Mouse (Mus musculus) forebrain, embryonic 12.5 days (tissue): ENCODE results near the gene Htr1f. TPM values are rescaled to one million over a fixed set of nuclear protein-coding genes. Genes with fewer than 3 reads are reported as not detected.

ENCODE experiments used
- ATAC-seq: fragments of 200-750 bp; cut with Nextera tagmentation; 2 replicates; pipeline ENCODE4 v1.8.0; 2017; ENCODE audit warnings: moderate TSS enrichment; ENCODE audit not compliant: low FRiP score
- H3K27ac ChIP-seq: fragments of 300-500 bp; sonication (generic); 2 replicates; pipeline ENCODE4 v1.5.1; 2016; ENCODE audit warnings: mild to moderate bottlenecking
- H3K27me3 ChIP-seq: fragments of 300-500 bp; sonication (generic); 2 replicates; pipeline ENCODE4 v1.6.1; 2016; ENCODE audit warnings: mild to moderate bottlenecking
- H3K36me3 ChIP-seq: fragments of 300-500 bp; sonication (generic); replicated peaks from 2 replicates; pipeline ENCODE4 v1.6.1; 2016; ENCODE audit warnings: mild to moderate bottlenecking
- H3K4me1 ChIP-seq: fragments of 300-500 bp; sonication (generic); 2 replicates; pipeline ENCODE4 v1.6.1; 2016
- H3K4me2 ChIP-seq: fragments of 300-500 bp; sonication (generic); 2 replicates; pipeline ENCODE4 v1.6.1; 2016; ENCODE audit warnings: mild to moderate bottlenecking, moderate library complexity
- H3K4me3 ChIP-seq: fragments of 300-500 bp; sonication (generic); replicated peaks from 2 replicates; pipeline ENCODE4 v1.5.1; 2016; ENCODE audit warnings: mild to moderate bottlenecking
- H3K9ac ChIP-seq: fragments of 300-500 bp; sonication (generic); 2 replicates; pipeline ENCODE4 v1.6.1; 2016; ENCODE audit warnings: mild to moderate bottlenecking
- H3K9me3 ChIP-seq: fragments of 300-500 bp; sonication (generic); 2 replicates; pipeline ENCODE4 v1.6.1; 2016
- whole genome bisulfite sequencing: fragments of 180-500 bp; shearing (Covaris S2); methylation state at CpG from one replicate; pipeline ENCODE4 v1.1.7; 2016; 5-methylcytosine and 5-hydroxymethylcytosine counted together
- polyA plus RNA-seq: library from polyadenylated mRNA; unstranded; fragments of >200 nt; fragmentation: Nextera tagmentation; extraction: Ambion mirVana; gene quantifications from 2 replicates; pipeline ENCODE4 v1.2.1, GENCODE M21; 2016

The Htr1f gene
- polyA plus RNA-seq, 1 experiment from 2014 or later, result 0.17 TPM

DNA sequence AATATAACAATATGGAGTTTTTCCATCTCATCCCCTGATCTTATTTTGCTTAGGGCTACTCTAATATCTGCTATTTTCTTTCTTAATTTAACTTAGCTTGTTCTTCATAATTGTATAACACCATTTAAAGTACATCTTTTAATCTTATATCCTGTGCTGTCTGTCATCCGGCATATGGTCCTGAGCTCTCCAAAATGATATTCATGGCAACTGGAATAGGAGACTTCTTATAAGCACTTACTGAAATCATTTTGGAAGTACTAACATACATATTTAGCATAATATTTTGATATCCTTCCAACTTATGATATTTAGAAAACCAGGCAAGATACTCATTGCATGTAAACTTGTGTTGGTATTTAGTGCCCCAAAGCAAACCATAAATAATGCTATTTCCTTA lies 86.9 kb downstream of the Htr1f start:
- Histone ChIP-seq H3K36me3 (no peaks in the 10 kb centered on the region), H3K4me1 (no peaks in the 10 kb centered on the region), H3K4me3 (no peak overlapping the region), H3K27me3 (no peaks in the 10 kb centered on the region), H3K4me2 (no peak overlapping the region), H3K27ac (no peak overlapping the region), H3K9ac (no peak overlapping the region), H3K9me3 (no peaks in the 10 kb centered on the region)
- 98% methylated on average over 1 of the region's 1 CpGs for WGBS
- ATAC-seq, result no peak

DNA sequence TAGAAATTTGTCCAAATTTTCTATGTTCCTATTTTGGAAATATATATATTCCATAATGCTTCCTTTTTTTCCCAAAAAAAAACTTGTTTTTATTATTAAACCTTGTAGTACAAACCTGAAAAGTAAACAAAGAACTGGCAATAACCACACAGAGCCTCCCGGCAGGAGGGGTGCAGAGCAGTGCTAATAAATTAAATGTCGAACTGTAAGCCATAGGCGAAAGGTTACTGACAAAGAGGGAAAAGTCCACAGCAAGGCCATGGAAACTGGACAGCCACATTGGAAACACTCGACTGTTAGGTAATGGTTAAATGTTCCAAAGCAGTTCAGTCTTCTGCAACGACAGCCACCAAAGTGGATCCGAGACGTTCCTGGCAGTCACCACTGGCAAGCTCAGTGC lies 87.5 kb downstream of the Htr1f start:
- no peaks in the 10 kb centered on the region for H3K36me3 ChIP-seq
- no peak overlapping the region for H3K4me3 ChIP-seq
- no peak overlapping the region for H3K27ac ChIP-seq
- 81% methylated on average over 7 of the region's 7 CpGs for WGBS
- H3K27me3 ChIP-seq, result no peaks in the 10 kb centered on the region
- H3K4me2 ChIP-seq, result no peak overlapping the region
- H3K9me3 ChIP-seq, result no peaks in the 10 kb centered on the region
- no peak for ATAC-seq
- no peak overlapping the region for H3K9ac ChIP-seq
- no peaks in the 10 kb centered on the region for H3K4me1 ChIP-seq

DNA sequence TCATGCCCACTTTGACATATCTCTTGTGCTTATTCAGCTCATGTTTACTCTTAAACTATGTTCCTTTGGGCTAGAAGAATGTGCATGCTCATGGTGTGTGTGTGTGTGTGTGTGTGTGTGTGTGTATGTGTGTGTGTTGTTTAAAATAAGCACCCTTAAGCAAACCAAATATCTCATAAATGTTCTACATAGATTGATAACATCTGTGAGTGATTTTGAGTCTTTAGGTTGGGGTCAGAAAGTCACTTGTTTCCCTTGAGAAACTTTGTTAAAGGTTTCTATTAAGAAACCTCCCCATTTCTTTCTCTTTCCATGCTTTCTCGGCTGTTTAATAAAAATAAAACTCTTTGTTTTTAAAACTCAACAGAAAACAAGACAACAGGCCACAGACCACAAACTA lies 88.1 kb downstream of the Htr1f start:
- WGBS, result 80% methylated on average over 1 of the region's 1 CpGs
- Histone ChIP-seq H3K36me3 (no peaks in the 10 kb centered on the region), H3K27ac (no peak overlapping the region), H3K27me3 (no peaks in the 10 kb centered on the region), H3K4me2 (no peak overlapping the region), H3K4me1 (no peaks in the 10 kb centered on the region), H3K9ac (no peak overlapping the region), H3K4me3 (no peak overlapping the region), H3K9me3 (no peaks in the 10 kb centered on the region)
- ATAC-seq, result no peak

- no peaks in the 10 kb centered on the region for H3K4me1 ChIP-seq
- 89% methylated on average over 4 of the region's 4 CpGs for WGBS
- H3K27me3 ChIP-seq, result no peaks in the 10 kb centered on the region
- ATAC-seq, result no peak
- no peak overlapping the region for H3K4me2 ChIP-seq
- H3K27ac ChIP-seq, result no peak overlapping the region
- H3K4me3 ChIP-seq, result no peak overlapping the region
- H3K36me3 ChIP-seq, result no peaks in the 10 kb centered on the region
- no peaks in the 10 kb centered on the region for H3K9me3 ChIP-seq
- H3K9ac ChIP-seq, result no peak overlapping the region
Measured at GRCm38 (mm10) chr16:65015241-65015640, 90.4 kb downstream of the Htr1f start.

DNA sequence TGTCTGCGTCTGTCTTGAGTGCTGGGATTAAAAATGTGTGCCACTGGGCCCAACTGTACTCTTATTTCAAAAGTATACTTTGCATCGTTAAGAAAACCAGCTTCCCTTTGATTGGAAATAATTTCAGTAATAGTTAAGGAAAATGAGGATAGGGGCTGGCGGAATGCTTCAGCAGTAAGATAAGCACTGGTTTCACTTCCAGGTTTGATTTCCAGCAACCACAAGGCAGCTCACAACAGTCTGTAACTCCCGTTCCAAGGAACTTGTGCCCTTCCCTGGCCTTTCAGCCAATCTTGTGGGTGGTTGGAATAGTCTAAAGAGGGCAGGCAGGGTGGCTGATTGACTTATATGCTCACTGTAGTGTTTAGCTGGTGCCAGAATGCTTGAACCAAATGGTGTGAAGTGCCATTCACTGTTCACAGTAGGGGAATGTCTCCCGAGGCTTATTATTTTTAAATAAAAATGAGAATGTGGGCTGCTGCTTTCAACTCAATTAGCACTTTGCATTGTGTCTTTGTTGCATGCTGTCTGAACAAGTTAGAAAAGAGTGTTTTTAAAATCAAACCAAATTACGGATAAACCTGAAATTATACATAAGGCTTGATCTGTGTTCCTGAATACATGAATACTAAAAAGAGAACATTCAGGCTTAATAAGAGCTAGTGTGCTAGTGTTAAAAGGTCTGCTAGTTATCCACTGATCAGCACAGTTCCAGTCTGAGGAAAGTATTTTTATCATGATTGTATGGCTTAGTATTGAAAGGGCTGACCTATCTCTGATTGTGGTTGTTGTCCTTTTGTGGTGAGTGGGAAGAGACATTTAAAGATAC lies 103.4 kb downstream of the Htr1f start:
- Histone ChIP-seq H3K9ac (no peak overlapping the region), H3K9me3 (no peaks in the 10 kb centered on the region), H3K4me1 (no peaks in the 10 kb centered on the region), H3K27me3 (peaks cover 7% of the 10 kb centered on the region; the same call in 1 of the 2 replicates), H3K27ac (no peak overlapping the region), H3K4me3 (no peak overlapping the region), H3K36me3 (no peaks in the 10 kb centered on the region), H3K4me2 (no peak overlapping the region)
- ATAC-seq, result peak; percentile 83; the same call in 1 of the 2 replicates
- 48% methylated on average over 6 of the region's 6 CpGs for WGBS

DNA sequence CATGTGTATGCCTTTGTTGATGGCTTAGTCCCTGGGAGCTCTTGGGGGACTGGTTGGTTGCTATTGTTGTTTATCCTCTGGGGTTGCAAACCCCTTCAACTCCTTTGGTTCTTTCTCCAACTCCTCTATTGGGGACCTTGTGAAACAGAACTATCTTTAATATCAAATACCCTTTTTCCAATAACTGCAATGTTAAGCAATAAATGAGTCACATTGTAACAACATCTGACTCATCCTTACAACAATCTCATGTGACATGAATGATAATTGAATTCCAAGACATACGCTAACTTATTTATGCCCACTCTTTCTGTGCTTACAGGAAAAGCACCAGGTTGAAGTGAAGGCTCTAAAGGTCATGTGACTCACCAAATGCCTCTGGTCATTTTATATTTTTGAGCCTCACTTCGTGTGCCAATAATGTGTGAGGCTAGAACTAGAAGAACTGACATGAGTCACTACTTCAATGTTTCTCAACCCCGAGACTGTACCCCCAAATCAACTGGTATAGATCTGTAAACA lies 116.3 kb downstream of the Htr1f start:
- no peak overlapping the region for H3K27ac ChIP-seq
- no peak overlapping the region for H3K4me2 ChIP-seq
- H3K9ac ChIP-seq, result no peak overlapping the region
- WGBS, result 81% methylated on average over 3 of the region's 3 CpGs
- H3K4me1 ChIP-seq, result no peaks in the 10 kb centered on the region
- H3K4me3 ChIP-seq, result no peak overlapping the region
- ATAC-seq, result no peak
- H3K27me3 ChIP-seq, result no peaks in the 10 kb centered on the region
- H3K36me3 ChIP-seq, result no peaks in the 10 kb centered on the region
- H3K9me3 ChIP-seq, result no peaks in the 10 kb centered on the region

DNA sequence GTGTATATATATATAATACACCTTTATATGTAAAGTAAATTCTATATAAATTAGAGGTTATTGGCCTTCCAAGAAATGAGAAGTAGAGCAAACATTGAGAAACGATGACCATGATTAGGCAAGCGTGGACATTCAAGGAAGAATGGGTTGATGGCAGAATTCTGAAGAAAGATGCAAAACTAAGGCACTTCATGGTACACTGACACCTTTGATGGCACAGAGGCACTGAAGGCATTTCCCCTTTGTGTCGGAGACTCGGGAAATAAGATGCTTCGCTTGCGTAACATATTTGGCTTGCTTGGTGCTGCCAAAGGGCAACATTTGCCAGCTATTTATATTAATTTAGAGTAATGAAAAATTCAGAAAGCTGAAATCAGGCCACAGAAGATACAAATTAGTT lies 118.1 kb downstream of the Htr1f start:
- no peak overlapping the region for H3K9ac ChIP-seq
- 95% methylated on average over 6 of the region's 6 CpGs for WGBS

GRCm38 (mm10) chr16:64987049-64987448 lies 118.6 kb downstream of the Htr1f start:
- Histone ChIP-seq H3K4me2 (no peak overlapping the region), H3K27me3 (no peaks in the 10 kb centered on the region), H3K4me1 (no peaks in the 10 kb centered on the region), H3K9ac (no peak overlapping the region), H3K4me3 (no peak overlapping the region), H3K9me3 (no peaks in the 10 kb centered on the region), H3K36me3 (no peaks in the 10 kb centered on the region), H3K27ac (no peak overlapping the region)
- 56% methylated on average over 2 of the region's 2 CpGs for WGBS
- no peak for ATAC-seq

More for the DNA sequence above, 118.1 kb downstream of the Htr1f start:
- H3K27ac ChIP-seq, result no peak overlapping the region
- H3K4me1 ChIP-seq, result no peaks in the 10 kb centered on the region
- no peak overlapping the region for H3K4me3 ChIP-seq
- no peaks in the 10 kb centered on the region for H3K27me3 ChIP-seq
- no peak for ATAC-seq
- no peak overlapping the region for H3K4me2 ChIP-seq
- H3K36me3 ChIP-seq, result no peaks in the 10 kb centered on the region
- H3K9me3 ChIP-seq, result no peaks in the 10 kb centered on the region

DNA sequence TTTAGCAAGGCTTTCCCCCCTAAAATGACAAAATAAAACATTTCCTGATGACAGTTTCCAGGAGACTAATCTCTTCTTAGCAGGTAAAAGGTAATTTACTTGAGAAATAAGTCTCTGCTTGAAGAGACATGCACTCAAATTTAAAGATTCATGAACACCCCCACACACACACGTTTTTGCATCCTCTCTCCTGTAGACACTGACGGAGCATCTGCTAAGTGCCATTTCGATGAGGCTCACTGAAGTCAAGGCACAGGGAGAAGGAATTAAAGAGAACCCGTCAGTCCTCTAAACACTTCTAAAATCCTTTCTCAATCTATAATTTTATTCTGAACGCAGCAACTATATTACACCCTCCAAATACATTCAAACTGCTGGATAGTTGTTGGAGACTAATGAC lies 131.0 kb downstream of the Htr1f start:
- Histone ChIP-seq H3K4me1 (no peaks in the 10 kb centered on the region), H3K27ac (no peak overlapping the region), H3K9me3 (no peaks in the 10 kb centered on the region), H3K4me3 (no peak overlapping the region), H3K9ac (no peak overlapping the region), H3K36me3 (no peaks in the 10 kb centered on the region), H3K4me2 (no peak overlapping the region), H3K27me3 (no peaks in the 10 kb centered on the region)
- WGBS, result 94% methylated on average over 5 of the region's 5 CpGs
- ATAC-seq, result no peak

- 86% methylated on average over 4 of the region's 4 CpGs for WGBS
- ATAC-seq, result no peak
- no peaks in the 10 kb centered on the region for H3K27me3 ChIP-seq
- H3K9ac ChIP-seq, result no peak overlapping the region
- H3K4me3 ChIP-seq, result no peak overlapping the region
- no peaks in the 10 kb centered on the region for H3K4me1 ChIP-seq
- no peaks in the 10 kb centered on the region for H3K9me3 ChIP-seq
- H3K36me3 ChIP-seq, result no peaks in the 10 kb centered on the region
- no peak overlapping the region for H3K4me2 ChIP-seq
- no peak overlapping the region for H3K27ac ChIP-seq
Measured at GRCm38 (mm10) chr16:64973533-64974305, 131.9 kb downstream of the Htr1f start.

- Histone ChIP-seq H3K9me3 (no peaks in the 10 kb centered on the region), H3K36me3 (no peaks in the 10 kb centered on the region), H3K27me3 (no peaks in the 10 kb centered on the region), H3K4me1 (no peaks in the 10 kb centered on the region), H3K4me3 (no peak overlapping the region), H3K27ac (no peak overlapping the region), H3K4me2 (no peak overlapping the region), H3K9ac (no peak overlapping the region)
- 92% methylated on average over 4 of the region's 4 CpGs for WGBS
- no peak for ATAC-seq
Measured at GRCm38 (mm10) chr16:64961690-64962089, 144.0 kb downstream of the Htr1f start.

DNA sequence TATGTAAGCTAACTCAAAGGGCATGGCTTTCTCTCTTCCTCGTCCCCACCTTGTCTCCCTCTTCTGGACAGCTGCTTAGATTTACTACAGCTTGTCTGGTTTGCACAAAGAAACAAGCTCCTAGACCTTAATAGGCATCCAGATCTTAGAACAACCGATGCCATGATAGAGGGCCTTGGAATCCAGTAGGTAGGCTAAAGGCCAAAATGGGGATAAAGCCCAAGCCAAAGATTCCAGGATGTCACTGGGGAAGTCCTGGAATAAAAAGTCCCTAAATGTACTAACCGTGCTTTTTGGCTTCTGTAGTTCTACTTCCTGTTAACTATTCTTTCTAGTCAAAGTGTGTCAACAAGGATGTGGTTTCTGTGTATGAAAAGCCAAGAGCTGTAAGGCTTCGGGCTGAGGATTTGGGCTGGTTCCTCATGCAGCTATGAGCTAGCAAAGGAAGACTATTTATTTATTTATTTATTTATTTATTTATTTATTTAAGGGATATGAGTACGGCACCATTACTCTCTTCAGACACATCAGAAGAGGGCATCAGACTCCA lies 163.9 kb downstream of the Htr1f start:
- no peaks in the 10 kb centered on the region for H3K4me1 ChIP-seq
- no peak overlapping the region for H3K4me3 ChIP-seq
- H3K36me3 ChIP-seq, result no peaks in the 10 kb centered on the region
- ATAC-seq, result no peak
- no peaks in the 10 kb centered on the region for H3K9me3 ChIP-seq
- no peaks in the 10 kb centered on the region for H3K27me3 ChIP-seq
- H3K27ac ChIP-seq, result no peak overlapping the region
- H3K4me2 ChIP-seq, result no peak overlapping the region
- H3K9ac ChIP-seq, result no peak overlapping the region
- 92% methylated on average over 5 of the region's 5 CpGs for WGBS
